Comparison of ENCODE assay signal across 10 mouse cellular contexts in the genomic region with DNA sequence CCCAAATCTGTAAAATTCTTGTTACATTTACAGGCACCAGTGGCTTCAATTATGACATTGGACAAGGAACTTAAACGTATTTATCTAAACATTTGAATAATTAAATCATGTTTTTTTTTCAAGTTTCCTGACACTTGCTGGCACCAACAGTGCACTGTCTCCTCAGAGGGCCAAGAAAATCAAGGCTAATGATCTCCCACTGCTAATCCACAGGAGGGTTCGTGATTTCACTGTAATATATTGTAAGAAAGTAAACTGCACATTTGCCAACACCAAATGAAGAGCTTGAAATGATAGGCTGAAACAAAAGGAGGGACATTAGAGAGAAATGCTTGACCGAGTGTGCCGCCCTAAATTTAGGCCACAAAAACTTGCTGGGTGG.
DNase-seq lines count a peak whose midpoint lies in the region; ATAC-seq and TF ChIP-seq lines count a peak whose summit lies in the region.
"Had no signal": no experiment of that assay in that cellular context is flagged by ENCODE, and none has a peak within 500 bp of the region (broad histone marks: within the 10 kb centered on the region; RNA-seq: fewer than 3 reads in every experiment).

No protein-coding gene starts in this region.

- no peak for DNase-seq in heart, postnatal 14 days
- no peak for DNase-seq in limb, embryonic 10.5 days (ENCODE audit: low spot score)
- no peak for DNase-seq in adrenal gland, postnatal 25 days
- DNase-seq: thymus, adult 18-20 months had no signal

- no peak for TF ChIP-seq CTCF in embryonic fibroblast, embryonic 13.5 days (IDR thresholded peaks at IDR 0.05; ENCODE audit: borderline replicate concordance, insufficient read depth, low read length)

- H3K9me3 ChIP-seq in heart, embryonic 12.5 days (replicated peaks), result no peaks in the 10 kb centered on the region
- no peaks in the 10 kb centered on the region for H3K9me3 ChIP-seq in limb, embryonic 13.5 days
- H3K9me3 ChIP-seq in limb, embryonic 10.5 days (replicated peaks), result no peaks in the 10 kb centered on the region
- H3K9me3 ChIP-seq in intestine, embryonic 16.5 days (ENCODE audit: control insufficient read depth, low read length), result no peaks in the 10 kb centered on the region
- H3K9me3 ChIP-seq: limb, embryonic 12.5 days; neural tube, embryonic 12.5 days had no signal

- H3K4me2 ChIP-seq in heart, embryonic 12.5 days, result no peak overlapping the region
- H3K4me2 ChIP-seq in limb, embryonic 13.5 days (replicated peaks), result no peak overlapping the region
- no peak overlapping the region for H3K4me2 ChIP-seq in intestine, embryonic 16.5 days (ENCODE audit: low read depth, low read length)
- H3K4me2 ChIP-seq: limb, embryonic 12.5 days; neural tube, embryonic 12.5 days had no signal

- TF ChIP-seq POLR2A in embryonic fibroblast, embryonic 13.5 days (IDR thresholded peaks at IDR 0.05; ENCODE audit: low read depth, low read length), result no peak

- no peak for ATAC-seq in heart, embryonic 12.5 days (ENCODE audit: insufficient number of reproducible peaks, low FRiP score)
- ATAC-seq in limb, embryonic 13.5 days (ENCODE audit: low FRiP score, low read depth), result peak; percentile 40
- no peak for ATAC-seq in intestine, embryonic 16.5 days

- H3K27me3 ChIP-seq in heart, embryonic 12.5 days (replicated peaks), result no peaks in the 10 kb centered on the region
- H3K27me3 ChIP-seq in limb, embryonic 13.5 days, result no peaks in the 10 kb centered on the region
- H3K27me3 ChIP-seq in limb, embryonic 10.5 days (ENCODE audit: low read depth, poor library complexity, severe bottlenecking), result no peaks in the 10 kb centered on the region
- no peaks in the 10 kb centered on the region for H3K27me3 ChIP-seq in intestine, embryonic 16.5 days (replicated peaks; ENCODE audit: control insufficient read depth, insufficient read depth, low read length)
- H3K27me3 ChIP-seq: limb, embryonic 12.5 days; neural tube, embryonic 12.5 days had no signal

- H3K27ac ChIP-seq in heart, embryonic 12.5 days (ENCODE audit: poor library complexity, severe bottlenecking), result peak overlapping the region; percentile 66
- no peak overlapping the region for H3K27ac ChIP-seq in limb, embryonic 13.5 days
- no peak overlapping the region for H3K27ac ChIP-seq in limb, embryonic 10.5 days
- peak overlapping the region; percentile 92 for H3K27ac ChIP-seq in embryonic fibroblast, embryonic 13.5 days (ENCODE audit: insufficient read depth, low read length)
- peak overlapping the region; percentile 61; the same call in 1 of the 2 replicates for H3K27ac ChIP-seq in intestine, embryonic 16.5 days (ENCODE audit: low read length)
- H3K27ac ChIP-seq: neural tube, embryonic 12.5 days had no signal

- H3K36me3 ChIP-seq in heart, embryonic 12.5 days, result no peaks in the 10 kb centered on the region
- H3K36me3 ChIP-seq in limb, embryonic 13.5 days, result no peaks in the 10 kb centered on the region
- no peaks in the 10 kb centered on the region for H3K36me3 ChIP-seq in limb, embryonic 10.5 days
- H3K36me3 ChIP-seq in intestine, embryonic 16.5 days (ENCODE audit: control insufficient read depth, insufficient read depth, low read length), result no peaks in the 10 kb centered on the region
- H3K36me3 ChIP-seq: limb, embryonic 12.5 days; neural tube, embryonic 12.5 days had no signal

- H3K9ac ChIP-seq in heart, embryonic 12.5 days, result no peak overlapping the region
- H3K9ac ChIP-seq in limb, embryonic 13.5 days, result no peak overlapping the region
- no peak overlapping the region for H3K9ac ChIP-seq in intestine, embryonic 16.5 days (ENCODE audit: low read depth, low read length)
- H3K9ac ChIP-seq: limb, embryonic 12.5 days; neural tube, embryonic 12.5 days had no signal

- no peak overlapping the region for H3K4me3 ChIP-seq in heart, embryonic 12.5 days
- no peak overlapping the region for H3K4me3 ChIP-seq in limb, embryonic 13.5 days
- H3K4me3 ChIP-seq in limb, embryonic 10.5 days, result no peak overlapping the region
- no peak overlapping the region for H3K4me3 ChIP-seq in embryonic fibroblast, embryonic 13.5 days (ENCODE audit: insufficient read depth, low read length)
- H3K4me3 ChIP-seq in intestine, embryonic 16.5 days (ENCODE audit: low read length), result no peak overlapping the region
- H3K4me3 ChIP-seq: limb, embryonic 12.5 days; neural tube, embryonic 12.5 days had no signal

- intact Hi-C loops in heart, postnatal 14 days (cut with DNase I), result no loop called here

- 70% methylated on average over 4 of the region's 4 CpGs for WGBS in heart, embryonic 12.5 days
- WGBS in limb, embryonic 13.5 days, result 46% methylated on average over 4 of the region's 4 CpGs
- 91% methylated on average over 4 of the region's 4 CpGs for WGBS in limb, embryonic 10.5 days
- WGBS in intestine, embryonic 16.5 days, result 49% methylated on average over 4 of the region's 4 CpGs

- peaks cover 27% of the 10 kb centered on the region for H3K4me1 ChIP-seq in heart, embryonic 12.5 days (replicated peaks)
- H3K4me1 ChIP-seq in limb, embryonic 13.5 days, result peaks cover 16% of the 10 kb centered on the region
- no peaks in the 10 kb centered on the region for H3K4me1 ChIP-seq in limb, embryonic 10.5 days
- peaks cover 11% of the 10 kb centered on the region for H3K4me1 ChIP-seq in embryonic fibroblast, embryonic 13.5 days (ENCODE audit: control insufficient read depth, insufficient read depth, low read length)
- 0 out of 2 replicates have a peak, but pooled peaks cover 3% of the 10 kb centered on the region for H3K4me1 ChIP-seq in intestine, embryonic 16.5 days (ENCODE audit: control insufficient read depth, insufficient read depth, low read length)
- H3K4me1 ChIP-seq: neural tube, embryonic 12.5 days had no signal

Comparison
In these comparisons a context has a peak if more than half of its experiments do, and no peak if none do; other contexts are left out.
1. H3K27ac ChIP-seq: peak in heart, embryonic 12.5 days (single experiment), embryonic fibroblast, embryonic 13.5 days (single experiment) and intestine, embryonic 16.5 days (single experiment); none in limb, embryonic 13.5 days (single experiment) and limb, embryonic 10.5 days (single experiment).